Mouse (Mus musculus): ENCODE data around the gene Rbm42.

DNA sequence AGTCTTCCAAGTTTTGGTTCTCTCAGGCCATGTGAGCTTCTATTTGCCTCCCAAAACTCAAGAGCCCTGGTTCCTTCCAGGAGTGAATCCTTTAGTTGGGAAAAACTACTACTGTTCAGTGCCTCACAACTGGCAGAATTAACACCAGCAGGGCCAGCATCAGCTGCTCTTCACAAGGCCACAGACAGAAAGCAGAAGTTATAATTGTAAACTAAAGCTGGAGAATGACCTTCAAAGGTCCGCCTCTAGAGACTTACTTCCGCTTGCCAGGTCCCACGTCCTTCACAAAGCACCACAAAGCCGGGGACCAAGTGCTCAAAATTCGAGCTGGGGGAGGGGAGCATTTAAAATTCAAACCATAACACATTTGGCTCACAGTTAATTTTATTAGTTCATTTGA lies 48.0 kb upstream of the Rbm42 start:
- TF ChIP-seq CTCF (IDR thresholded peaks at IDR 0.05; ENCODE audit: low read depth) (no peak), EP300 (IDR thresholded peaks at IDR 0.05; ENCODE audit: low read depth) (no peak)

Measured in heart, postnatal 0 days (tissue).